Mouse (Mus musculus) brain, adult 2 months (tissue): ENCODE measurements at regions not wholly inside any gene's neighbourhood (a gene's known extent, or its start where the extent isn't known, plus 50 kb on each side); places are given as distances from the start of the nearest gene placed in this dataset.

Experiments used
- DNase-seq: peaks from one replicate; pipeline ENCODE4 v3.0.0; 2011; ENCODE audit warnings: low read depth, low spot score

- DNase-seq: no peak
These were observed 69.8 kb upstream of the Pax2 start for GRCm38 (mm10) chr19:44686061-44686460.

GRCm38 (mm10) chr19:44692396-44692795 lies 63.4 kb upstream of the Pax2 start:
- no peak for DNase-seq

- DNase-seq: no peak
These were observed 63.0 kb upstream of the Pax2 start for GRCm38 (mm10) chr19:44692816-44693215.

- DNase-seq: no peak
These were observed 60.5 kb upstream of the Pax2 start for GRCm38 (mm10) chr19:44695331-44695730.

GRCm38 (mm10) chr19:44696059-44696712 lies 59.7 kb upstream of the Pax2 start:
- DNase-seq: no peak

GRCm38 (mm10) chr19:44696773-44697172 lies 59.1 kb upstream of the Pax2 start:
- DNase-seq: no peak

- no peak for DNase-seq
These were observed 57.2 kb upstream of the Pax2 start for GRCm38 (mm10) chr19:44698382-44699256.
